Mouse (Mus musculus): Measurements from ENCODE around the gene Mmgt1. TPM values are rescaled to one million over a fixed set of nuclear protein-coding genes. Genes with fewer than 3 reads are reported as not detected.

The Mmgt1 gene
- polyA plus RNA-seq, 1 experiment from 2014 or later, result 11.6 TPM

GRCm38 (mm10) chrX:56553584-56553983 is 44.3 kb downstream of the Mmgt1 start:
- no peaks in the 10 kb centered on the region for H3K36me3 ChIP-seq (ENCODE audit: control insufficient read depth, insufficient read depth)
- H3K4me1 ChIP-seq (replicated peaks; ENCODE audit: control insufficient read depth, insufficient read depth, low read length), result no peaks in the 10 kb centered on the region
- ATAC-seq, result no peak
- no peak overlapping the region for H3K4me3 ChIP-seq (ENCODE audit: low read depth, low read length)
- no peak overlapping the region for H3K27ac ChIP-seq (ENCODE audit: low read depth, low read length)
- H3K9ac ChIP-seq (ENCODE audit: low read depth, low read length), result no peak overlapping the region
- H3K27me3 ChIP-seq (replicated peaks; ENCODE audit: control insufficient read depth, insufficient read depth, low read length), result no peaks in the 10 kb centered on the region
- no peaks in the 10 kb centered on the region for H3K9me3 ChIP-seq (ENCODE audit: control insufficient read depth)
- 79% methylated on average over 3 of the region's 3 CpGs for WGBS
- no peak overlapping the region for H3K4me2 ChIP-seq (replicated peaks; ENCODE audit: low read depth)
- TF ChIP-seq CTCF (IDR thresholded peaks at IDR 0.05; ENCODE audit: low read depth), result no peak

DNA sequence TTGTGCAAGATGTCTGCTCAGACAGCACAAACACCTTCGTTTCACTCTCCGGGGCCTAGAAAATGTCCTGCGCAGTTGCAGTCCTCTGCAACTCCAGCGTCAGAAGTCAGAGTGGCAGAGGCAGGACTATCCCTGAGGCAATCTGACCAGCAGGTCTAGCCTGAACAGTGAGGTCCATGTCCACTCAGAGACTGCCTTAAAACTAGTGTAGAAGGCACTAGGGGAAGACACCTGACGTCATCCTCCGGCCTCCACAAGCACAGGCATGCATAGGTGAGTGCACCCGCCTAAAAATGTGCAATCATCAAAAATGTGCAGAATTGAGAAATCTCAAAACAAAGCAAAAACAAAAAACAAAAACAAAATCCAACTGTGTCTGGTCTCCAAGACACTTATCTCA is 48.4 kb downstream of the Mmgt1 start, which contains the start of gene Gm648:
Gene Gm648, minus strand, starts transcription at position 101 of the 400 bp plus-strand sequence.
- ATAC-seq, result no peak
- no peak within 1 kb of the TSS for H3K9ac ChIP-seq (ENCODE audit: low read depth, low read length)
- no peaks in the 10 kb centered on the region for H3K9me3 ChIP-seq (ENCODE audit: control insufficient read depth)
- H3K36me3 ChIP-seq (ENCODE audit: control insufficient read depth, insufficient read depth), result no peaks in the 10 kb centered on the region
- no peak for TF ChIP-seq CTCF (IDR thresholded peaks at IDR 0.05; ENCODE audit: low read depth)
- no peak within 1 kb of the TSS for H3K4me2 ChIP-seq (replicated peaks; ENCODE audit: low read depth)
- H3K4me3 ChIP-seq (ENCODE audit: low read depth, low read length), result no peak within 1 kb of the TSS
- WGBS, result 82% methylated on average over 7 of the region's 7 CpGs
- no peak within 1 kb of the TSS for H3K27ac ChIP-seq (ENCODE audit: low read depth, low read length)
- H3K4me1 ChIP-seq (replicated peaks; ENCODE audit: control insufficient read depth, insufficient read depth, low read length), result no peaks in the 10 kb centered on the region
- H3K27me3 ChIP-seq (replicated peaks; ENCODE audit: control insufficient read depth, insufficient read depth, low read length), result no peaks in the 10 kb centered on the region

- Histone ChIP-seq H3K4me2 (replicated peaks; ENCODE audit: low read depth) (no peak overlapping the region), H3K27me3 (replicated peaks; ENCODE audit: control insufficient read depth, insufficient read depth, low read length) (no peaks in the 10 kb centered on the region), H3K36me3 (ENCODE audit: control insufficient read depth, insufficient read depth) (no peaks in the 10 kb centered on the region), H3K4me1 (replicated peaks; ENCODE audit: control insufficient read depth, insufficient read depth, low read length) (no peaks in the 10 kb centered on the region), H3K27ac (ENCODE audit: low read depth, low read length) (no peak overlapping the region), H3K9ac (ENCODE audit: low read depth, low read length) (no peak overlapping the region), H3K9me3 (ENCODE audit: control insufficient read depth) (no peaks in the 10 kb centered on the region), H3K4me3 (ENCODE audit: low read depth, low read length) (no peak overlapping the region)
- no peak for ATAC-seq
- peak; percentile 62 for TF ChIP-seq CTCF (IDR thresholded peaks at IDR 0.05; ENCODE audit: low read depth)
- 54% methylated on average over 4 of the region's 4 CpGs for WGBS
Measured at GRCm38 (mm10) chrX:56537162-56537561, 60.7 kb downstream of the Mmgt1 start.

Small RNA genes lying within 50 kb of the gene (microRNA-seq; reads per million reads assigned to microRNA genes)
- not detected for gene Mir5116

Other genes starting within 250 kb of the Mmgt1 start
- gene Smim10l2a, start 223.5 kb downstream of the Mmgt1 start, polyA plus RNA-seq (2015; fragmentation: Nextera tagmentation; extraction: Ambion mirVana), result 2.6 and 2.7 TPM in 2 replicates
- 0.69 and 0.77 TPM in 2 replicates for gene Gm2174, start 150.1 kb downstream of the Mmgt1 start, polyA plus RNA-seq (2015; fragmentation: Nextera tagmentation; extraction: Ambion mirVana)
- gene Ints6l, start 143.2 kb downstream of the Mmgt1 start, polyA plus RNA-seq (2015; fragmentation: Nextera tagmentation; extraction: Ambion mirVana), result 12.7 and 13.9 TPM in 2 replicates
- not detected in 2 replicates for gene Gm10477, start 73.3 kb downstream of the Mmgt1 start, polyA plus RNA-seq (2015; fragmentation: Nextera tagmentation; extraction: Ambion mirVana)
- gene Gm648, start 48.5 kb downstream of the Mmgt1 start, polyA plus RNA-seq (2015; fragmentation: Nextera tagmentation; extraction: Ambion mirVana), result not detected in 2 replicates
- gene Slc9a6, start 11.7 kb upstream of the Mmgt1 start, polyA plus RNA-seq (2015; fragmentation: Nextera tagmentation; extraction: Ambion mirVana), result 11.7 and 12.5 TPM in 2 replicates
- gene Fhl1, start 133.7 kb upstream of the Mmgt1 start, polyA plus RNA-seq (2015; fragmentation: Nextera tagmentation; extraction: Ambion mirVana), result 95.9 and 102 TPM in 2 replicates
- gene Map7d3, start 224.3 kb upstream of the Mmgt1 start, polyA plus RNA-seq (2015; fragmentation: Nextera tagmentation; extraction: Ambion mirVana), result 1.2 and 1.4 TPM in 2 replicates